ENCODE assay signal across 9 mouse cellular contexts in genomic region chr7:99706341-99707037, GRCm38 (mm10). TPM values are rescaled to one million over a fixed set of nuclear protein-coding genes. Genes with fewer than 3 reads are reported as not detected.
DNase-seq lines count a peak whose midpoint lies in the region; ATAC-seq and TF ChIP-seq lines count a peak whose summit lies in the region.
"Had no signal": no experiment of that assay in that cellular context is flagged by ENCODE, and none has a peak within 500 bp of the region (broad histone marks: within the 10 kb centered on the region; RNA-seq: fewer than 3 reads in every experiment).

No protein-coding gene starts in this region.

- H3K4me1 ChIP-seq in spleen, adult 2 months (ENCODE audit: control insufficient read depth, insufficient read depth, insufficient read length) = no peaks in the 10 kb centered on the region
- H3K4me1 ChIP-seq in stomach, embryonic 14.5 days (ENCODE audit: control insufficient read depth, insufficient read depth, low read length) = 0 out of 2 replicates have a peak, but pooled peaks cover 5% of the 10 kb centered on the region
- H3K4me1 ChIP-seq: liver, embryonic 15.5 days had no signal

- peak overlapping the region; percentile 52 for H3K27ac ChIP-seq in spleen, adult 2 months (ENCODE audit: insufficient read depth, low read length)
- H3K27ac ChIP-seq in stomach, embryonic 14.5 days (ENCODE audit: low read length) = peak overlapping the region; percentile 44; the same call in 1 of the 2 replicates
- H3K27ac ChIP-seq: liver, embryonic 15.5 days had no signal

- no peak overlapping the region for H3K4me2 ChIP-seq in stomach, embryonic 14.5 days (replicated peaks; ENCODE audit: low read depth, low read length)
- H3K4me2 ChIP-seq: liver, embryonic 15.5 days had no signal

- peak overlapping the region; percentile 29 for H3K4me3 ChIP-seq in spleen, adult 2 months (ENCODE audit: extremely low read depth, insufficient read depth, insufficient read length)
- H3K4me3 ChIP-seq in stomach, embryonic 14.5 days (ENCODE audit: low read depth, low read length) = no peak overlapping the region
- H3K4me3 ChIP-seq: liver, embryonic 15.5 days had no signal

- H3K9ac ChIP-seq in stomach, embryonic 14.5 days (replicated peaks; ENCODE audit: low read depth, low read length) = no peak overlapping the region
- H3K9ac ChIP-seq: liver, embryonic 15.5 days had no signal

- intact Hi-C loops in heart, postnatal 10 days (cut with DNase I) = no loop called here

- no peaks in the 10 kb centered on the region for H3K36me3 ChIP-seq in spleen, adult 2 months (ENCODE audit: control insufficient read depth, insufficient read depth, low read length)
- no peaks in the 10 kb centered on the region for H3K36me3 ChIP-seq in stomach, embryonic 14.5 days (ENCODE audit: control insufficient read depth, insufficient read depth, low read length)
- H3K36me3 ChIP-seq: liver, embryonic 15.5 days had no signal

- no peak for ATAC-seq in stomach, embryonic 14.5 days (ENCODE audit: insufficient number of reproducible peaks, insufficient read depth, low FRiP score, low read depth)
- no peak for ATAC-seq in cerebellum, adult (ENCODE audit: insufficient number of reproducible peaks, low FRiP score, low TSS enrichment)
- ATAC-seq in frontal cortex, adult (ENCODE audit: low TSS enrichment) = no peak

- no peaks in the 10 kb centered on the region for H3K9me3 ChIP-seq in stomach, embryonic 14.5 days (ENCODE audit: control insufficient read depth, low read depth, low read length)
- H3K9me3 ChIP-seq: liver, embryonic 15.5 days had no signal

- DNase-seq in spleen, adult 2 months (ENCODE audit: low read depth in 1 of 2, low spot score in 2 of 2) = no peak
- DNase-seq in spleen, postnatal 14 days (ENCODE audit: low spot score in 2 of 2) = no peak
- DNase-seq in heart, postnatal 10 days = peak; percentile 51 to 52
- peak; percentile 52 to 79 for DNase-seq in kidney, postnatal 25 days
- DNase-seq in cerebellum, adult 11-12 months = no peak

- no peak for TF ChIP-seq POLR2A in spleen, adult 2 months (IDR thresholded peaks at IDR 0.05; ENCODE audit: low read depth, low read length)

- H3K27me3 ChIP-seq in spleen, adult 2 months (ENCODE audit: control insufficient read depth, insufficient read depth, low read length) = no peaks in the 10 kb centered on the region
- H3K27me3 ChIP-seq in stomach, embryonic 14.5 days (ENCODE audit: control insufficient read depth, insufficient read depth, low read length) = no peaks in the 10 kb centered on the region

- no peak for TF ChIP-seq CTCF in spleen, adult 2 months (IDR thresholded peaks at IDR 0.05; ENCODE audit: extremely low read depth, insufficient read depth, insufficient read length, insufficient replicate concordance)

- WGBS in spleen, adult 2 months = 33% methylated on average over 4 of the region's 4 CpGs
- WGBS in stomach, embryonic 14.5 days = 60% methylated on average over 4 of the region's 4 CpGs

RNA-seq across cellular contexts. Expression of gene Slco2b1, which starts 4.7 kb away (rescaled TPM):
- 39.1 and 45.7 TPM in 2 replicates for polyA plus RNA-seq in spleen, adult 2 months (2012; rRNA removed)
- total RNA-seq in heart, postnatal 10 days (2021) = 1 to 10 TPM; 8.0 to 8.7 TPM
- polyA plus RNA-seq in stomach, embryonic 14.5 days (2014; fragmentation: Nextera tagmentation; extraction: Ambion mirVana) = 2.3 and 3.3 TPM in 2 replicates

RNA-seq across cellular contexts. Expression of gene Olfr520, which starts 23.6 kb away (rescaled TPM):
- 0.15 TPM in 1 of 2 replicates, not detected in the other for polyA plus RNA-seq in spleen, adult 2 months (2012; rRNA removed)
- total RNA-seq in heart, postnatal 10 days (2021) = under 1 TPM in 1 of 2 experiments, not detected in 1; 0.31 TPM
- polyA plus RNA-seq in stomach, embryonic 14.5 days (2014; fragmentation: Nextera tagmentation; extraction: Ambion mirVana) = not detected in 2 replicates
- polyA plus RNA-seq: liver, embryonic 15.5 days had no signal

RNA-seq across cellular contexts. Expression of gene Olfr521, which starts 56.8 kb away (rescaled TPM):
- polyA plus RNA-seq in spleen, adult 2 months (2012; rRNA removed) = not detected in 2 replicates
- total RNA-seq in heart, postnatal 10 days (2021) = not detected
- not detected in 2 replicates for polyA plus RNA-seq in stomach, embryonic 14.5 days (2014; fragmentation: Nextera tagmentation; extraction: Ambion mirVana)
- polyA plus RNA-seq: liver, embryonic 15.5 days had no signal

Comparison
In these comparisons a context has a peak if more than half of its experiments do, and no peak if none do; other contexts are left out.
1. DNase-seq: peak in heart, postnatal 10 days (2 of 2) and kidney, postnatal 25 days (2 of 2); none in spleen, adult 2 months (0 of 2), spleen, postnatal 14 days (0 of 2) and cerebellum, adult 11-12 months (single experiment).